Mouse (Mus musculus) lung, embryonic 16.5 days (tissue): Measurements from ENCODE around the gene Dennd1a. TPM values are rescaled to one million over a fixed set of nuclear protein-coding genes. Genes with fewer than 3 reads are reported as not detected.

Source experiments
- ATAC-seq: fragments of 200-750 bp; cut with Nextera tagmentation; 2 replicates; pipeline ENCODE4 v1.8.0; 2017; ENCODE audit warnings: low read depth, mild to moderate bottlenecking, moderate library complexity
- H3K27ac ChIP-seq: fragments of 300-500 bp; sonication (generic); 2 replicates; pipeline ENCODE4 v1.5.1; 2014; ENCODE audit warnings: mild to moderate bottlenecking, control low read depth, low read length
- H3K27me3 ChIP-seq: fragments of 300-500 bp; sonication (generic); 2 replicates; pipeline ENCODE4 v1.6.1; 2014; ENCODE audit warnings: low read depth, low read length, mixed read lengths; ENCODE audit not compliant: control insufficient read depth, insufficient read depth
- H3K36me3 ChIP-seq: fragments of 300-500 bp; sonication (generic); 2 replicates; pipeline ENCODE4 v1.6.1; 2014; ENCODE audit warnings: low read length; ENCODE audit not compliant: control insufficient read depth, insufficient read depth
- H3K4me1 ChIP-seq: fragments of 300-500 bp; sonication (generic); replicated peaks from 2 replicates; pipeline ENCODE4 v1.6.1; 2014; ENCODE audit warnings: low read length, mixed read lengths; ENCODE audit not compliant: control insufficient read depth, insufficient read depth
- H3K4me2 ChIP-seq: fragments of 300-500 bp; sonication (generic); 2 replicates; pipeline ENCODE4 v1.6.1; 2014; ENCODE audit warnings: low read depth, low read length, control low read depth
- H3K4me3 ChIP-seq: fragments of 300-500 bp; sonication (generic); 2 replicates; pipeline ENCODE4 v1.5.1; 2014; ENCODE audit warnings: mild to moderate bottlenecking, low read length, control low read depth
- H3K9ac ChIP-seq: fragments of 300-500 bp; sonication (generic); 2 replicates; pipeline ENCODE4 v1.6.1; 2014; ENCODE audit warnings: low read length, control low read depth
- H3K9me3 ChIP-seq: fragments of 300-500 bp; sonication (generic); 2 replicates; pipeline ENCODE4 v1.6.1; 2016; ENCODE audit warnings: low read length; ENCODE audit not compliant: control insufficient read depth
- WGBS: fragments of 180-500 bp; shearing (Covaris S2); extraction: QIAGEN DNeasy Blood & Tissue Kit; methylation state at CpG from one replicate; pipeline ENCODE4 v1.1.7; 2014; 5-methylcytosine and 5-hydroxymethylcytosine counted together
- polyA plus RNA-seq: library from polyadenylated mRNA; unstranded; fragments of >200 nt; fragmentation: Nextera tagmentation; extraction: Ambion mirVana; gene quantifications from 2 replicates; pipeline ENCODE4 v1.2.1, GENCODE M21; 2015

Gene Dennd1a
- polyA plus RNA-seq, 1 experiment from 2014 or later, result 11.7 TPM

DNA sequence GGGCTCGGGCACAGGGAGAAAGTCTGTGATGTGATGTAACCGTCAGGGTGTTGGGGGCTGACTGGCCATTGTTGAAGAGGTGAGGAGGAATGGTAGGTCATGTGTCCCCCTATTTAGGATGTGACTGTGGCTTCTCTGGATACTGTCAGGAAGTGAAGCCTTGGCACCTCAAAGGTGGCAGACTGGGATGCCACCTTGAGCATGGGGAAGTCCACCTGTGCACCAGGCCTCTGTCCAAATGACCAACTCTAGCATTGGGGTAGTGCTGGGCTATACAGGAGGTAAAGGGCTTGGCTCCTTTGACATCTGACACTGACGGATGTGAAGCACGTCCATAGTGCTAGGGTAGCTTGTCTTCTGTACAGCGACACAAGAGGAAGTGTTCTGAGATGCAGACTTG, 474.8 kb downstream of the Dennd1a start:
- no peak for ATAC-seq
- Histone ChIP-seq H3K4me1 (no peaks in the 10 kb centered on the region), H3K36me3 (0 out of 2 replicates have a peak, but pooled peaks cover 2% of the 10 kb centered on the region), H3K9ac (no peak overlapping the region), H3K27me3 (no peaks in the 10 kb centered on the region), H3K27ac (no peak overlapping the region), H3K4me3 (no peak overlapping the region), H3K4me2 (no peak overlapping the region), H3K9me3 (no peaks in the 10 kb centered on the region)
- WGBS, result 77% methylated on average over 5 of the region's 5 CpGs

DNA sequence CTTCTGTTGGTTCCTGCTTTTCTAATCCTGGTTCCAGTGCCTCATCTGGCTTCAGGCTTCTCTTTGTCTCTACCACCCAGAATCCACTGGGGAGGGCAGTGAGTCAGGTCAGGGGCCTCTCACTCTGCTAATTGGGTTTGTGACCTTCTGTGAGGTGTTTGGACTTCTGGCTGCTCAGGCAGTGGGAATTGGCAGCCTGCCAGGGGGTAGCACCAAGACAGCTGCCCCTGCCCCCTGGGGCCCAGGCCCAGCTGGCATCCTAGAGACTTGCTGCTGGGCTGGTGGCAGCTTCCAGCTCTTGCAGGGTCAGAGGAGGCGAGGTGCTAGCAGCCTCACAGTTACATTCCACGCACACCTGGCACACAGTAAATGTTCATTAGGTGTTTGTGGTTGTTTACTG, 475.5 kb downstream of the Dennd1a start:
- Histone ChIP-seq H3K36me3 (0 out of 2 replicates have a peak, but pooled peaks cover 2% of the 10 kb centered on the region), H3K4me3 (no peak overlapping the region), H3K9ac (no peak overlapping the region), H3K9me3 (no peaks in the 10 kb centered on the region), H3K27me3 (no peaks in the 10 kb centered on the region), H3K4me2 (no peak overlapping the region), H3K4me1 (no peaks in the 10 kb centered on the region), H3K27ac (no peak overlapping the region)
- WGBS, result 73% methylated on average over 2 of the region's 2 CpGs
- no peak for ATAC-seq

DNA sequence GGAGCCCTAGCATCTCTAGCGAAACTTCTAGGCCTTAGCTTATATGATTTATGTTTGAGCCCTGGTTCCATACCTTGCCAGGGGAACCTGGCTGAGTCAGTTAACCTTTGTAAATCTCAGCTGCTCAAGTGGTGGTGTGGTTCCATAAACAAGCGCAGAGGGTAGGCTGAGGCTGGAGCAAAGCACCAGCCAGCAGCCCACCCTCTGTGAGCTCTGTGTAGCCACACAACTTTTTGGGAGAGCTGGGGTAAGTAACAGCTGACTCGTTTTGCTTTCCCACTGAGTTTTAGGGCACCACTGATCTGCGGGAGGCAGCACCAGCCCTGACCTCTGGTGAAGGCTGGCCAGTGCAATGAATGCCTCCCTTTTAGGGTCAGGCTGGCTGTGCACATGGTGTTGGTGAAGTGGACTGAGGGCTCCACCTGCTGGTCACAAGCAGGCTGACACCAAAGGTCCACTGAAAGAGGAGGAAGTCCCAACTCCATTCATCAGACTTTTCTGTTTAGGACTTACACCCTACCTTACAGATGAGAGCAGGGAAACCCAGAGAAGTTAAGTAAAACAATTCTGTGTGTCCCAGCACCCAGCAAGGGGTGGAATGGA, 484.5 kb downstream of the Dennd1a start:
- Histone ChIP-seq H3K4me2 (no peak overlapping the region), H3K36me3 (no peaks in the 10 kb centered on the region; the same call in 1 of the 2 replicates), H3K9ac (no peak overlapping the region), H3K4me3 (no peak overlapping the region), H3K27ac (no peak overlapping the region), H3K27me3 (no peaks in the 10 kb centered on the region), H3K9me3 (no peaks in the 10 kb centered on the region), H3K4me1 (no peaks in the 10 kb centered on the region)
- WGBS, result 48% methylated on average over 4 of the region's 4 CpGs
- ATAC-seq, result peak; percentile 69

DNA sequence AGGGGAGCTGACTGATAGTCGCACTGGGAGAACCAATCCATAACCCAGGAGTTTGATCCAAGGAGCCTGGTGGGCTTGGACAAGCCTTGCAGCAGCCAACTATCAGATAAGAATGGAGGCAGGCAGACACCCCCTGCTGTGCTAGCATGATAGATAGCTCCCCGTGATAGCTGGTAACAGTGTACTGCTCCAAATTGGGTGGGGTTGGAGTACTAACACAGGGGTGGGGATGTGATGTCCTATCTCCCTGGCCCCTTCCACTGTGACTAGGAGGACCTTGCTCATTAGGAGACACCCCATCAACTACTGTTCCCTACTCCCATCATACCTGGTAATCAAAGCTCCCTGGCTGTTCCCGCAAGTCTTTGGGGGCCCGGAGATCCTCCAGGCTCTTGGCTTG, 485.5 kb downstream of the Dennd1a start:
- H3K9ac ChIP-seq, result no peak overlapping the region
- H3K27me3 ChIP-seq, result no peaks in the 10 kb centered on the region
- H3K4me2 ChIP-seq, result no peak overlapping the region
- H3K9me3 ChIP-seq, result no peaks in the 10 kb centered on the region
- no peak overlapping the region for H3K4me3 ChIP-seq
- H3K36me3 ChIP-seq, result no peaks in the 10 kb centered on the region; the same call in 1 of the 2 replicates
- H3K27ac ChIP-seq, result no peak overlapping the region
- no peak for ATAC-seq
- no peaks in the 10 kb centered on the region for H3K4me1 ChIP-seq
- WGBS, result 75% methylated on average over 4 of the region's 4 CpGs

DNA sequence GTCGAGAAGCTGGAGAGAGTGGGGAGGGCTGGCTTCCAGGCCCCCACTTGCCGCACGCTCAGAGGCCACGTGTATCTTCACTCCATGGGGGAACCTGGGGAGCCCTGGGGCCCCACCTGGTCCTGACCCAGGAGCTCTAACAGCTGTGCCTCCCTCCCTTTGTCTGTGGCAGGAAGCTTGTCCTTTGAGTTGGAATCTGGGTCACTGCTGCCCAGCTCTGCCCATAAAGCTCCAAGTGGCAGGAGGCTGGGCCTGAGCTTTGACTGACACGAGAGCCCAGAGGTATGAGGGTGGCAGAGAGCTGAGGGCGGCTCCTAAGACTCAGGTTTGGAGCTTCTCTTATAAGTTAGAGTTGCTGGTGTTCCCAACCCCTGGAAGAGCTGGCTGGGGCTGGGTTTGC, 488.1 kb downstream of the Dennd1a start:
- WGBS, result 59% methylated on average over 6 of the region's 6 CpGs
- no peak overlapping the region for H3K9ac ChIP-seq
- no peak for ATAC-seq

DNA sequence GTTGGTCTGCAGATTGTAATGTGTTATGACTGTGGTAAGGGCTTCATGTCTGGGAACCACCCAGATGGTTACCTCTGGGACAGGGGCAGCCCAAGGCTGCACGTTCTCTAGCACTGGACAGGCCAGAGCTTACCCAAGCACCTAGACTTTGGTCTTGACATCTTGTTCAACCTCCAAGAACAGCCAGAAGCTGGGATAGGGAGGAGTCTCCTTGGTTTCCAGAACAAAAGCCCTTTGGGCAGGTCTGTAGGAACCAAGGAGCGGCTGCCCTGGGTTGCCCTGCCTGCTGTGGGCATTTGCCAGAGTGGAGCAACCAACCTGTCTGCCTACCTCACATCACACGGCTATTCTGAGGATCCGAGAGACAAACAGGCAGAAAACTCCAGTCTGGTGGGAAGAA, 490.1 kb downstream of the Dennd1a start:
- Histone ChIP-seq H3K36me3 (no peaks in the 10 kb centered on the region; the same call in 1 of the 2 replicates), H3K9ac (no peak overlapping the region), H3K9me3 (no peaks in the 10 kb centered on the region), H3K27ac (no peak overlapping the region), H3K4me3 (no peak overlapping the region), H3K27me3 (peaks cover 13% of the 10 kb centered on the region), H3K4me2 (no peak overlapping the region), H3K4me1 (no peaks in the 10 kb centered on the region)
- 87% methylated on average over 4 of the region's 4 CpGs for WGBS
- ATAC-seq, result no peak

More for the DNA sequence above, 488.1 kb downstream of the Dennd1a start:
- no peak overlapping the region for H3K4me3 ChIP-seq
- H3K27ac ChIP-seq, result no peak overlapping the region
- no peaks in the 10 kb centered on the region for H3K4me1 ChIP-seq
- no peak overlapping the region for H3K4me2 ChIP-seq
- no peaks in the 10 kb centered on the region for H3K9me3 ChIP-seq
- no peaks in the 10 kb centered on the region; the same call in 1 of the 2 replicates for H3K36me3 ChIP-seq
- H3K27me3 ChIP-seq, result peaks cover under 1% of the 10 kb centered on the region; the same call in 1 of the 2 replicates

DNA sequence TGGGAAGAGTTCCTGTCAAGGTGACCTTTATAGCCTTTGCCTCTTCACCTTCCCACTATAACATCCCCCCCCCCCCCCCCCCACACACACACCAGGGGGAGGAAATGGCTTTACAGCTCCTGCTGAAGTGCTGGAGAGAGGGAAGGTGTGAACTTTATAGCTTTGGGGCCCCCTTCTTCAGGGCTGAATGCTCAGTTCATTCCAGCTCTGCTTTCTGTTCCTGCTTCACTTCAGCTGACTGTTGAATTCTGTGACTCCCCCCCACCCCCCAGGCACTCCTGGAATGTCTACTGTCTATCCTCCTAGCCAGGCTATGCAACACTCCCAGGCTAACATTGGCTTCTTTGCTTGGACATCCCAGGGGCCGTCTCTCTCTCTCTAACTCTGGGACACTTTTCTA, 491.2 kb downstream of the Dennd1a start:
- H3K4me3 ChIP-seq, result no peak overlapping the region
- WGBS, result 21% methylated on average over 1 of the region's 1 CpGs
- ATAC-seq, result no peak
- H3K9ac ChIP-seq, result no peak overlapping the region
- H3K4me1 ChIP-seq, result no peaks in the 10 kb centered on the region
- H3K27me3 ChIP-seq, result peaks cover 13% of the 10 kb centered on the region
- H3K27ac ChIP-seq, result no peak overlapping the region
- H3K36me3 ChIP-seq, result no peaks in the 10 kb centered on the region; the same call in 1 of the 2 replicates
- H3K4me2 ChIP-seq, result no peak overlapping the region
- no peaks in the 10 kb centered on the region for H3K9me3 ChIP-seq

DNA sequence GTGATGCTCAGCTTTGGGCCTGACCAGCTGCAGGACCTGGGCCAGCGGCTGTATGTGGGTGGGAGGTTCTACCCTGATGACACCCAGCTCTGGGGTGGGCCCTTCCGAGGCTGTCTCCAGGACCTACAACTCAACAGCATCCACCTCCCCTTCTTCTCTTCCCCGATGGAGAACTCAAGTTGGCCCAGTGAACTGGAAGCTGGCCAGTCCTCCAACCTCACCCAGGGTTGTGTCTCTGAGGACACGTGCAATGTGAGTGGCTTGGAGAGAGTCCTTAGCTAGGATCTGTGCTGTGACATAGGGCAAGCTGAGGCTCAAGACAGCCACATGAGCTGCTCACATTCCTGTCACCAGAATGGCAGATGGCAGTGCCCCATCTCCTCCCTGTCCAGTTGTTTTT, 495.9 kb downstream of the Dennd1a start:
- no peak overlapping the region for H3K4me2 ChIP-seq
- no peak overlapping the region for H3K9ac ChIP-seq
- no peak overlapping the region for H3K4me3 ChIP-seq
- 84% methylated on average over 4 of the region's 4 CpGs for WGBS
- H3K27ac ChIP-seq, result no peak overlapping the region
- no peak for ATAC-seq
- H3K4me1 ChIP-seq, result peaks cover 7% of the 10 kb centered on the region
- peaks cover 16% of the 10 kb centered on the region for H3K27me3 ChIP-seq
- H3K36me3 ChIP-seq, result no peaks in the 10 kb centered on the region
- no peaks in the 10 kb centered on the region for H3K9me3 ChIP-seq

DNA sequence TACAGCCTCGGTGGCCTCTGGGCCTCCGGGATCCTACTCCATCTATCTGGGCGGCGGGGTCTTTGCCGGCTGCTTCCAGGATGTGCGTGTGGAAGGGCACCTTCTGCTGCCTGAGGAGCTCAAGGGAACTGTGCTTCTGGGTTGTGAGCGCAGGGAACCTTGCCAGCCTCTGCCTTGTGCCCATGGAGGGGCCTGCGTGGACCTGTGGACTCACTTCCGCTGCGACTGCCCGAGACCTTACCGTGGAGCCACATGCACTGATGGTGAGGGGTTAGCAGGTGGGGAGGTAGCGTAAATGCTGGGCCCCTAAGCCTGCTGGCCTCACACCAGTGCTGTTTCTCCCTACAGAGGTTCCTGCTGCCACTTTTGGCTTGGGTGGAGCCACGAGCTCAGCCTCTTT, 496.5 kb downstream of the Dennd1a start:
- no peak overlapping the region for H3K9ac ChIP-seq
- H3K36me3 ChIP-seq, result no peaks in the 10 kb centered on the region
- H3K27ac ChIP-seq, result no peak overlapping the region
- peaks cover 10% of the 10 kb centered on the region for H3K4me1 ChIP-seq
- no peak for ATAC-seq
- H3K9me3 ChIP-seq, result no peaks in the 10 kb centered on the region
- WGBS, result 88% methylated on average over 14 of the region's 14 CpGs
- H3K4me3 ChIP-seq, result no peak overlapping the region
- no peak overlapping the region for H3K4me2 ChIP-seq
- peaks cover 21% of the 10 kb centered on the region for H3K27me3 ChIP-seq
